Mouse (Mus musculus) limb, embryonic 10.5 days (tissue): ENCODE data around the gene Glra1. TPM values are rescaled to one million over a fixed set of nuclear protein-coding genes. Genes with fewer than 3 reads are reported as not detected.

Experiments used
- DNase-seq: peaks from one replicate; pipeline ENCODE4 v3.0.0-alpha.2; 2017; ENCODE audit warnings: low spot score
- H3K27ac ChIP-seq: fragments of 300-500 bp; sonication (generic); 2 replicates; pipeline ENCODE4 v1.5.1; 2016; ENCODE audit warnings: mild to moderate bottlenecking
- H3K27me3 ChIP-seq: fragments of 300-500 bp; sonication (generic); 2 replicates; pipeline ENCODE4 v1.6.1; 2016; ENCODE audit warnings: low read depth, mild to moderate bottlenecking; ENCODE audit not compliant: poor library complexity, severe bottlenecking
- H3K36me3 ChIP-seq: fragments of 300-500 bp; sonication (generic); 2 replicates; pipeline ENCODE4 v1.6.1; 2016; ENCODE audit warnings: mild to moderate bottlenecking, moderate library complexity
- H3K4me1 ChIP-seq: fragments of 300-500 bp; sonication (generic); 2 replicates; pipeline ENCODE4 v1.6.1; 2016
- H3K4me3 ChIP-seq: fragments of 300-500 bp; sonication (generic); 2 replicates; pipeline ENCODE4 v1.5.1; 2016; ENCODE audit warnings: mild to moderate bottlenecking, moderate library complexity
- H3K9me3 ChIP-seq: fragments of 300-500 bp; sonication (generic); replicated peaks from 2 replicates; pipeline ENCODE4 v1.6.1; 2016; ENCODE audit warnings: mild to moderate bottlenecking
- WGBS: fragments of 180-500 bp; shearing (Covaris S2); methylation state at CpG from one replicate; pipeline ENCODE4 v1.1.7; 2016; 5-methylcytosine and 5-hydroxymethylcytosine counted together
- polyA plus RNA-seq: library from polyadenylated mRNA; unstranded; fragments of >200 nt; fragmentation: Nextera tagmentation; extraction: Ambion mirVana; gene quantifications from 2 replicates; pipeline ENCODE4 v1.2.1, GENCODE M21; 2016

The Glra1 gene
- polyA plus RNA-seq, 1 experiment from 2014 or later: not detected

DNA sequence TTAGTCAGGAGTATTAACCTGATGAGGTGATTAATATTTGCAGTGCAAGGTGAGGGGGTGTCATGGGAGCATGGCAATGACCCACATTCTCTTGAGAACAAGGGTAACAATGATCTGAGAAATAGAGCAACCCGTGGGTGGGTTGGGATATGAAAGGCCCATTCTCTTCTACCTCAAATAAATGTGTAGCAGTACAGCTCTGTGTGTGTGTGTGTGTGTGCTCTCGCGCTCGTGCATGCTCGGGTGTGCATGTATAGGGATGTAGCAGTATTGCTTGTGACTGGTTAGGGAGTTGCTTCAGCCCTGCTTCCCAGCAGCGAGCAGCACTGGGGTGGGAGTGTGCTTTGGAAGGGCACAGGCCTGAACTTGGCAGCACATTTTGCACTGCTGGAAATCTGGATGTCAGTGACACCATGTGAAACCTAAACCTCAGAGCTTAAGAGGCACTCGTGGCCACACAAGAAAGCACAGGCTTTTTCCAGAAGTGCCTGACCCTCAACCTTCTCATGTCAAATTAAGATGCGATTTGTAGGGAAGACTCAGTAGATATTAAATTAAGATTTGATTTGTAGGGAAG is 106.0 kb downstream of the Glra1 start:
- Histone ChIP-seq H3K27me3 (no peaks in the 10 kb centered on the region), H3K9me3 (no peaks in the 10 kb centered on the region), H3K4me3 (no peak overlapping the region), H3K27ac (no peak overlapping the region), H3K36me3 (peaks cover 61% of the 10 kb centered on the region), H3K4me1 (no peaks in the 10 kb centered on the region)
- 89% methylated on average over 8 of the region's 8 CpGs for WGBS
- DNase-seq: no peak

GRCm38 (mm10) chr11:55497885-55498284 is 110.1 kb downstream of the Glra1 start:
- no peaks in the 10 kb centered on the region for H3K4me1 ChIP-seq
- H3K36me3 ChIP-seq: peaks cover 99% of the 10 kb centered on the region
- no peak overlapping the region for H3K27ac ChIP-seq
- H3K27me3 ChIP-seq: no peaks in the 10 kb centered on the region
- WGBS: 73% methylated on average over 5 of the region's 5 CpGs
- H3K4me3 ChIP-seq: no peak overlapping the region
- H3K9me3 ChIP-seq: no peaks in the 10 kb centered on the region
- no peak for DNase-seq

GRCm38 (mm10) chr11:55496158-55496557 is 111.8 kb downstream of the Glra1 start:
- Histone ChIP-seq H3K4me1 (no peaks in the 10 kb centered on the region), H3K27ac (no peak overlapping the region), H3K36me3 (peaks cover 99% of the 10 kb centered on the region), H3K27me3 (no peaks in the 10 kb centered on the region), H3K4me3 (no peak overlapping the region), H3K9me3 (no peaks in the 10 kb centered on the region)
- WGBS: 93% methylated on average over 6 of the region's 6 CpGs
- no peak for DNase-seq

DNA sequence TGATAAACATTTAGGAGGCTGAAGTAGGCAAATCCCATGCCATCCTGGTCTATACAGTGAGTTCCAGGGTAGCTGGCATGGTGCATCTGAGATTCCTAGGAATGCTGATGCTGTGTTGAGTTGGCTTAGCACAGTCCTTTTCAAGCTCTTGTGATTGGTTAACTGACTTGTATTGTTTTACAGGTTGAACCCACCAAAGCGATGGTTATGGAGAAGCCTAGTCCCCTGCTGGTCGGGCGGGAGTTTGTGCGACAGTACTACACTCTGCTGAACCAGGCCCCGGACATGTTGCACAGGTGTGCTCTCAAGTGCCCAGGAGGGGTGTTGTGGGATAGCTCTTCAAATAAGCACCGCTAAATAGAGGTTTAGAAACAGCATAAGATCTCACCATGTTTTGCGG is 122.6 kb downstream of the Glra1 start:
- Histone ChIP-seq H3K27me3 (no peaks in the 10 kb centered on the region), H3K27ac (no peak overlapping the region), H3K9me3 (no peaks in the 10 kb centered on the region), H3K4me3 (no peak overlapping the region), H3K4me1 (no peaks in the 10 kb centered on the region), H3K36me3 (peaks cover 96% of the 10 kb centered on the region)
- 96% methylated on average over 7 of the region's 7 CpGs for WGBS
- DNase-seq: no peak

DNA sequence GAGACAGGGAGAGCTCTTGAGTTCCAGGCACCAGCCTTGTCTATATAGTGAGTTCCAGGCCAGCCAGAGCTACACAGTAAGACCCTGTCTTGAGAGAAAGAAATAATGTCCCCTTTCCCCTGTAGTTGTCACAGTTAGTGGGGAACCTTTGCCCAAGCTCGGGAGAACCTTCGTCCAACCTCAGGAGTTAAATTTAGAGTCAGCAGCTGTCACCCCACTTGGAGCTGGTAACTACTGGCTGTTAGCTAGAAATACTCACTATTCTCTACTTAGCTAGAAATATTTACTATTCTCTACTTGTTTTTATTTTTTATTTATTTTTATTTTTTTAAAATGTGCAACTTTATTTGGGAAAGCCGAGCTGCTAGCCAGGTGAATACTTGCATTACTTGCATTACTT is 134.8 kb downstream of the Glra1 start:
- 92% methylated on average over 3 of the region's 3 CpGs for WGBS
- DNase-seq: no peak
- H3K27ac ChIP-seq: no peak overlapping the region
- peaks cover 14% of the 10 kb centered on the region for H3K4me1 ChIP-seq
- H3K4me3 ChIP-seq: no peak overlapping the region
- peaks cover 64% of the 10 kb centered on the region for H3K36me3 ChIP-seq
- H3K9me3 ChIP-seq: no peaks in the 10 kb centered on the region
- H3K27me3 ChIP-seq: no peaks in the 10 kb centered on the region

DNA sequence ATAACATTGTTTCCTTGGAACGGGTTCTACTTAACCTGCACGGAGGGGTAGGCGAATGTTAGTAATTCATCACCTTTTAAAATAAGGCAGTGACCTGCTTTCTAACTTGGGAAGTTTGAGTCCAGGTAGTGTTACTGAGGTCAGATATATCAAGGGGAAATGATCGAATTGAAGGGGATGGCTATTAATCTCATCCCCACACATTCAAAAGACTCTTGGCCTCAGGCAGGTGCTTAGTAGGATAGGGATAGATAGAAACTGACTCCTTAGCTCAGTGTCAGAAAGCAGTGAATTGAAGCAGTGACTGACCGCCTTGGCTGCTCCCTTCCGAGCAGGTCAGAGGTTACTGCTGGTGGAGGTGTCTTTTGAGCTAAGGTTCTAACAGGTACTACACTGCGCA is 136.5 kb downstream of the Glra1 start:
- peak overlapping the region; percentile 95 for H3K4me3 ChIP-seq
- H3K36me3 ChIP-seq: peaks cover 50% of the 10 kb centered on the region
- WGBS: 92% methylated on average over 7 of the region's 7 CpGs

GRCm38 (mm10) chr11:55470761-55471160 is 137.2 kb downstream of the Glra1 start:
- 67% methylated on average over 8 of the region's 8 CpGs for WGBS
- H3K27me3 ChIP-seq: no peaks in the 10 kb centered on the region
- no peak for DNase-seq
- peaks cover 18% of the 10 kb centered on the region for H3K4me1 ChIP-seq
- H3K27ac ChIP-seq: peak overlapping the region; percentile 98; the same call in 1 of the 2 replicates
- no peaks in the 10 kb centered on the region for H3K9me3 ChIP-seq
- peaks cover 45% of the 10 kb centered on the region for H3K36me3 ChIP-seq
- peak overlapping the region; percentile 95 for H3K4me3 ChIP-seq

More for the DNA sequence above, 136.5 kb downstream of the Glra1 start:
- H3K27me3 ChIP-seq: no peaks in the 10 kb centered on the region
- H3K4me1 ChIP-seq: peaks cover 18% of the 10 kb centered on the region
- DNase-seq: no peak
- H3K27ac ChIP-seq: no peak overlapping the region
- H3K9me3 ChIP-seq: no peaks in the 10 kb centered on the region

GRCm38 (mm10) chr11:55469923-55470691 is 137.9 kb downstream of the Glra1 start:
- Histone ChIP-seq H3K27ac (peak overlapping the region; percentile 98), H3K4me1 (peaks cover 18% of the 10 kb centered on the region), H3K36me3 (peaks cover 42% of the 10 kb centered on the region), H3K9me3 (no peaks in the 10 kb centered on the region), H3K4me3 (peak overlapping the region; percentile 95), H3K27me3 (no peaks in the 10 kb centered on the region)
- WGBS: 1% methylated on average over 46 of the region's 46 CpGs
- peak; percentile 69 for DNase-seq

DNA sequence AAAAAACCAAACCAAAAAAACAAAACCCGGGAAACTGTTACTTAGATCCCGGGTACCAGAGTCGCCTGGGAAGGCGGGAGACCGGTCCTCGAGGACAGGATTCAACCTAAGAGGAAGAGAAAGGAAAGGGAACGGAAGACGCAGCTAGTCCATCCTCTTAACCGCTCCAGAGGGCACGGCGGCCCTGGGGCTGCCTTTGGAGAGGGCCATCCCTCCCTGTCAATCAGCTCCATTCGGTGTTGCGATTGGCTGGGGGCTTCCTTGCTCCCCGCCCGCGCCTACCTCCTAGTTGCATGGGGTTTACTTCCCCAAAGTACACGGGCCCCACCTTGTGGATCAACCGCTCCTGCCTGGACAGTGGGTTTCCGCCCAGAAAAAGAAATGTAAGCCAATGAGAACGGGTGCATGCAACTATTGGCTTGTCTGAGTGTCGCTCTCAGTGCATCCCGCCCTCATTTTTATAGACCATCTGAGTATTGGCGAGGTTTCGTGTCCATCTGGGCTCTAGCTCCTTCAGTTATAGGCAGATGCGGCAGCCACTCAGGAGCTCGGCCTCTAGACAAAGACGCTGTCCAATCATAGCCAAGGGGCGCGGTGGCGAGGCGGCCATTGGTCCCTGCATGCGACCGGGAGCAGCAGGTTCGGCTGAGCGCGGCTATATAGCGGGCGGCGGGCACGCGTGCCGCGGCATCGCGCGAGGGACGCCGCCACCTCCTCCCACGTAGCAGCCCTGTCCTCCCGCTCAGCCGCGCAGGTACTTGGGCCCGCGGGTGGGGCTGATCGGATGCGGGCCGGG is 138.8 kb downstream of the Glra1 start, which contains the start of gene G3bp1:
TSS of gene G3bp1 (plus strand) at position 638 of the 796 bp plus-strand sequence.
- peak within 1 kb of the TSS; percentile 95 for H3K4me3 ChIP-seq
- H3K9me3 ChIP-seq: no peaks in the 10 kb centered on the region
- peak within 1 kb of the TSS; percentile 98 for H3K27ac ChIP-seq
- peak; percentile 95 for DNase-seq
- under 1% methylated on average over 57 of the region's 57 CpGs for WGBS
- H3K4me1 ChIP-seq: peaks cover 18% of the 10 kb centered on the region
- H3K36me3 ChIP-seq: peaks cover 33% of the 10 kb centered on the region
- H3K27me3 ChIP-seq: no peaks in the 10 kb centered on the region

DNA sequence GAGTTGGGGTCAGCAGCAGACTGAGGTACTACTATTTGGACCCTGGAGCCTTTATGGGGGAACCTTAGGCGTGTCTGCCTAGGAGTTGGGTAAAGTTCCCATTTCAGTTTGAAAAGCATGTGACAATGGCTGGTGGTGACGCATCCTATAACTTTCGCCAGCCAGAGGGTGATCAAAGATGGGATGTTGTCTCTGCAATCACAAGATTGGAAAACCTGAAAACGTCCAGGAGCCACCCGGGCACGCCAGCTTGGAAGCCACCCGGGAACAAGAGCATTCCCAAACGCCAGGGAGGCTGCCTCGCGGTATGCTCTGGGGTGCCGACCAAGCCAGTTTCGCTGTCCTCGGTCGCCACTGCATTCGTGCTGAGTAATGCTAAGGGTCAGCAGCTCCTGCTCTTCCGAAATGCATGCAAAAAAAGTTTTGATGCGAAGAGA is 139.4 kb downstream of the Glra1 start:
- 7% methylated on average over 17 of the region's 17 CpGs for WGBS

DNA sequence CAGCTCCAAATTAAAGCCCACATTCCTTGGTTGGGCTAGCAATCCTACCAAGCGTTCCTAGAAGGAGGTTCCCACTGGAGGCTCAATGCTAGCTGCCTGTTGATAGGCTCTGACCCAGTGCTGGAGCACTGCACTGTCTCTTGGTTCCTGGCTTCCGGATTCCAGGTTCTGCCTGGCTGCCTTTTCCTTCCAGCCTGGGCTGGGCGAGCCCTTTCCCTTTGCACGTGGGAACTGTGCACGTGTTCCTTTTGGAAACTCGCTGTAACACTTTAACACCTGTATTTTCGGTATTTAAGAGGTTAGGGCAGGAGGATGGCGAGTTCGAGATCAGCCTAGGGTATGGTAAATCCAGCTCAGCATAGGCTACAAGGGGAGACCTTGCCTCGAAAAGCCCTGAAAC is 140.0 kb downstream of the Glra1 start:
- peak overlapping the region; percentile 98 for H3K27ac ChIP-seq
- WGBS: 80% methylated on average over 10 of the region's 10 CpGs
- H3K36me3 ChIP-seq: peaks cover 21% of the 10 kb centered on the region
- H3K9me3 ChIP-seq: no peaks in the 10 kb centered on the region
- no peaks in the 10 kb centered on the region for H3K27me3 ChIP-seq
- peaks cover 18% of the 10 kb centered on the region for H3K4me1 ChIP-seq
- peak overlapping the region; percentile 95 for H3K4me3 ChIP-seq
- no peak for DNase-seq

More for the DNA sequence above, 139.4 kb downstream of the Glra1 start:
- Histone ChIP-seq H3K9me3 (no peaks in the 10 kb centered on the region), H3K27me3 (no peaks in the 10 kb centered on the region), H3K4me3 (peak overlapping the region; percentile 95), H3K4me1 (peaks cover 18% of the 10 kb centered on the region), H3K36me3 (peaks cover 27% of the 10 kb centered on the region), H3K27ac (peak overlapping the region; percentile 98)
- no peak for DNase-seq

GRCm38 (mm10) chr11:55465177-55465576 is 142.8 kb downstream of the Glra1 start:
- Histone ChIP-seq H3K36me3 (no peaks in the 10 kb centered on the region), H3K27ac (no peak overlapping the region), H3K4me1 (peaks cover 21% of the 10 kb centered on the region), H3K27me3 (no peaks in the 10 kb centered on the region), H3K4me3 (no peak overlapping the region), H3K9me3 (no peaks in the 10 kb centered on the region)
- 91% methylated on average over 3 of the region's 3 CpGs for WGBS
- no peak for DNase-seq

DNA sequence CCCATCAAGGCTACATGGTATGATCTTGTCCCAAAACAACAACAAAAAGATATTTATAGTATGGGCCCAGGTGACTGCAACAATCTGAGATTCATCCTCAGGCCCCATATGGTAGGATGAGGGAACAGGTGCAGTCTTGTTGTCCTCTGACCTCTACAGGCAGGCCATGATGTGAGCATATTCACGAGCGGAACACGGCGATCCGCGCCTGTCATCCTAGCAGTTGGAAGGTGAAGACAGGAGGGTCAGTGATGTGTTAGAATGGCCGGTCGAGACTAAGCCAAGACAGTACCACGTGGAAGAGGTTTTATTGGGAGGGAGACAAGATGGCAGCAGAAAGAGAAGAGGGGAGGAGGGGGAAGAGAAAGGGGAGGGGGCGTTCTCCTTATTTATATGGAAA is 143.3 kb downstream of the Glra1 start:
- Histone ChIP-seq H3K4me3 (no peak overlapping the region), H3K9me3 (no peaks in the 10 kb centered on the region), H3K36me3 (no peaks in the 10 kb centered on the region), H3K27me3 (no peaks in the 10 kb centered on the region), H3K4me1 (peaks cover 26% of the 10 kb centered on the region), H3K27ac (no peak overlapping the region)
- no peak for DNase-seq
- WGBS: 86% methylated on average over 10 of the region's 10 CpGs
